Mouse (Mus musculus) heart, embryonic 14.5 days (tissue): ENCODE results near the gene Pex11b. TPM values are rescaled to one million over a fixed set of nuclear protein-coding genes. Genes with fewer than 3 reads are reported as not detected.

Source experiments
- ATAC-seq: fragments of 200-750 bp; cut with Nextera tagmentation; 2 replicates; pipeline ENCODE4 v1.8.0; 2017; ENCODE audit warnings: low read depth, moderate TSS enrichment; ENCODE audit not compliant: insufficient number of reproducible peaks, insufficient read depth, low FRiP score
- H3K27ac ChIP-seq, 2 experiments: fragments of 200-500 bp in 1 of 2; fragments of 300-500 bp in 1 of 2; sonication (generic) in 1 of 2; replicated peaks in 1 of 2; 2 replicates each; pipeline ENCODE4 v1.5.1; 2012 to 2014; ENCODE audit warnings: low read depth in 2 of 2, low read length in 2 of 2, control low read depth in 1 of 2, mild to moderate bottlenecking in 1 of 2, mixed read lengths in 1 of 2; ENCODE audit not compliant: control insufficient read depth in 1 of 2, insufficient read depth in 1 of 2
- H3K27me3 ChIP-seq: fragments of 300-500 bp; sonication (generic); 2 replicates; pipeline ENCODE4 v1.6.1; 2014; ENCODE audit warnings: mild to moderate bottlenecking, low read length, control low read depth; ENCODE audit not compliant: control insufficient read depth, insufficient read depth
- H3K36me3 ChIP-seq: fragments of 300-500 bp; sonication (generic); 2 replicates; pipeline ENCODE4 v1.6.1; 2014; ENCODE audit warnings: mild to moderate bottlenecking, control low read depth, low read length, mixed read lengths; ENCODE audit not compliant: control insufficient read depth, insufficient read depth
- H3K4me1 ChIP-seq, 2 experiments: fragments of 200-500 bp in 1 of 2; fragments of 300-500 bp in 1 of 2; sonication (generic) in 1 of 2; 2 replicates each; pipeline ENCODE4 v1.6.1; 2012 to 2014; ENCODE audit warnings: low read length in 2 of 2, control low read depth in 1 of 2, mixed read lengths in 1 of 2; ENCODE audit not compliant: control insufficient read depth in 2 of 2, insufficient read depth in 2 of 2
- H3K4me2 ChIP-seq: fragments of 300-500 bp; sonication (generic); 2 replicates; pipeline ENCODE4 v1.6.1; 2014; ENCODE audit warnings: mild to moderate bottlenecking, low read length
- H3K4me3 ChIP-seq, 2 experiments: fragments of 200-500 bp in 1 of 2; fragments of 300-500 bp in 1 of 2; sonication (generic) in 1 of 2; 2 replicates each; pipeline ENCODE4 v1.5.1; 2012 to 2014; ENCODE audit warnings: low read length in 2 of 2, mild to moderate bottlenecking in 2 of 2, control low read depth in 1 of 2, low read depth in 1 of 2, moderate library complexity in 1 of 2; ENCODE audit not compliant: control insufficient read depth in 1 of 2, insufficient read depth in 1 of 2
- H3K9ac ChIP-seq: fragments of 300-500 bp; sonication (generic); 2 replicates; pipeline ENCODE4 v1.6.1; 2014; ENCODE audit warnings: mild to moderate bottlenecking, low read length
- H3K9me3 ChIP-seq: fragments of 300-500 bp; sonication (generic); 2 replicates; pipeline ENCODE4 v1.6.1; 2016; ENCODE audit warnings: low read length, control low read depth; ENCODE audit not compliant: control insufficient read depth
- WGBS: fragments of 180-500 bp; shearing (Covaris S2); extraction: QIAGEN DNeasy Blood & Tissue Kit; methylation state at CpG from one replicate; pipeline ENCODE4 v1.1.7; 2014; 5-methylcytosine and 5-hydroxymethylcytosine counted together
- polyA plus RNA-seq: library from polyadenylated mRNA; unstranded; fragments of >200 nt; fragmentation: Nextera tagmentation; extraction: Ambion mirVana; gene quantifications from 2 replicates; pipeline ENCODE4 v1.2.1, GENCODE M21; 2014

The Pex11b gene
- polyA plus RNA-seq, 1 experiment from 2014 or later: 43.4 TPM

GRCm38 (mm10) chr3:96668424-96669067 lies 33.4 kb downstream of the Pex11b start:
- H3K27ac ChIP-seq: no peak overlapping the region
- H3K9ac ChIP-seq: no peak overlapping the region
- H3K4me1 ChIP-seq: peaks cover 9 to 12% of the 10 kb centered on the region in 2 experiments
- no peak overlapping the region for H3K4me3 ChIP-seq
- H3K36me3 ChIP-seq: no peaks in the 10 kb centered on the region
- H3K9me3 ChIP-seq: no peaks in the 10 kb centered on the region
- H3K4me2 ChIP-seq: no peak overlapping the region
- H3K27me3 ChIP-seq: no peaks in the 10 kb centered on the region
- ATAC-seq: no peak
- WGBS: 90% methylated on average over 5 of the region's 5 CpGs

GRCm38 (mm10) chr3:96669727-96670468 lies 34.7 kb downstream of the Pex11b start, which contains the start of gene Ankrd35:
Ankrd35 (plus strand) TSS chr3:96670131.
- peak; percentile 91 for ATAC-seq
- Histone ChIP-seq H3K4me2 (peak within 1 kb of the TSS; percentile 72), H3K9me3 (no peaks in the 10 kb centered on the region), H3K27ac (no peak within 1 kb of the TSS), H3K4me3 (peak within 1 kb of the TSS; percentile 38 to 60), H3K27me3 (no peaks in the 10 kb centered on the region), H3K9ac (peak within 1 kb of the TSS; percentile 56), H3K36me3 (no peaks in the 10 kb centered on the region), H3K4me1 (peaks cover 5 to 6% of the 10 kb centered on the region in 2 experiments; a peak in 3 of 4 replicates)
- 6% methylated on average over 35 of the region's 35 CpGs for WGBS

- no peaks in the 10 kb centered on the region for H3K27me3 ChIP-seq
- no peak overlapping the region for H3K9ac ChIP-seq
- ATAC-seq: no peak
- H3K4me3 ChIP-seq: no peak overlapping the region
- H3K4me2 ChIP-seq: no peak overlapping the region
- H3K4me1 ChIP-seq: peaks cover 5 to 6% of the 10 kb centered on the region in 2 experiments; a peak in 3 of 4 replicates
- WGBS: 83% methylated on average over 5 of the region's 5 CpGs
- no peak overlapping the region for H3K27ac ChIP-seq
- H3K36me3 ChIP-seq: no peaks in the 10 kb centered on the region
- no peaks in the 10 kb centered on the region for H3K9me3 ChIP-seq
Observed at GRCm38 (mm10) chr3:96671519-96671918, 36.3 kb downstream of the Pex11b start.

- no peaks in the 10 kb centered on the region for H3K9me3 ChIP-seq
- no peaks in the 10 kb centered on the region for H3K36me3 ChIP-seq
- H3K9ac ChIP-seq: no peak overlapping the region
- no peak overlapping the region for H3K4me3 ChIP-seq
- no peak for ATAC-seq
- no peak overlapping the region for H3K4me2 ChIP-seq
- no peaks in the 10 kb centered on the region for H3K27me3 ChIP-seq
- H3K4me1 ChIP-seq: peaks cover 5 to 6% of the 10 kb centered on the region in 2 experiments; a peak in 3 of 4 replicates
- H3K27ac ChIP-seq: no peak overlapping the region
- 71% methylated on average over 4 of the region's 4 CpGs for WGBS
Observed at GRCm38 (mm10) chr3:96673514-96673913, 38.3 kb downstream of the Pex11b start.

- WGBS: 51% methylated on average over 8 of the region's 8 CpGs
- Histone ChIP-seq H3K27me3 (peaks cover under 1% of the 10 kb centered on the region; the same call in 1 of the 2 replicates), H3K4me2 (no peak overlapping the region), H3K27ac (no peak overlapping the region), H3K4me3 (no peak overlapping the region), H3K9me3 (no peaks in the 10 kb centered on the region), H3K9ac (no peak overlapping the region), H3K36me3 (no peaks in the 10 kb centered on the region), H3K4me1 (peaks cover 5 to 6% of the 10 kb centered on the region in 2 experiments; a peak in 3 of 4 replicates)
- no peak for ATAC-seq
Observed at GRCm38 (mm10) chr3:96674442-96674841, 39.3 kb downstream of the Pex11b start.

GRCm38 (mm10) chr3:96675171-96675570 lies 40.0 kb downstream of the Pex11b start:
- Histone ChIP-seq H3K27me3 (peaks cover 8% of the 10 kb centered on the region), H3K4me2 (no peak overlapping the region), H3K36me3 (no peaks in the 10 kb centered on the region), H3K4me1 (peaks cover 3 to 5% of the 10 kb centered on the region in 2 experiments; a peak in 3 of 4 replicates), H3K9ac (no peak overlapping the region), H3K27ac (no peak overlapping the region), H3K9me3 (no peaks in the 10 kb centered on the region), H3K4me3 (no peak overlapping the region)
- ATAC-seq: no peak
- WGBS: 83% methylated on average over 3 of the region's 3 CpGs

- ATAC-seq: no peak
- WGBS: 57% methylated on average over 3 of the region's 3 CpGs
- H3K4me1 ChIP-seq: peaks cover 0 to under 1% of the 10 kb centered on the region in 2 experiments; a peak in 1 of 4 replicates
Observed at GRCm38 (mm10) chr3:96675690-96676089, 40.5 kb downstream of the Pex11b start.

More at GRCm38 (mm10) chr3:96675690-96676089, 40.5 kb downstream of the Pex11b start:
- Histone ChIP-seq H3K27me3 (peaks cover 13% of the 10 kb centered on the region), H3K9ac (no peak overlapping the region), H3K4me3 (no peak overlapping the region), H3K9me3 (no peaks in the 10 kb centered on the region), H3K27ac (no peak overlapping the region), H3K36me3 (no peaks in the 10 kb centered on the region), H3K4me2 (no peak overlapping the region)
